ENCODE assay signal across 17 mouse cellular contexts in genomic region chr1:42238408-42238807, GRCm38 (mm10).
DNase-seq lines count a peak whose midpoint lies in the region; ATAC-seq lines count a peak whose summit lies in the region.
"Had no signal": no experiment of that assay in that cellular context is flagged by ENCODE, and none has a peak within 500 bp of the region (broad histone marks: within the 10 kb centered on the region; RNA-seq: fewer than 3 reads in every experiment).

No protein-coding gene starts in this region.

- 78% methylated on average over 3 of the region's 3 CpGs for WGBS in intestine, embryonic 14.5 days
- 87% methylated on average over 3 of the region's 3 CpGs for WGBS in intestine, embryonic 16.5 days

- no peaks in the 10 kb centered on the region for H3K9me3 ChIP-seq in intestine, embryonic 14.5 days (ENCODE audit: control insufficient read depth, low read length)
- no peaks in the 10 kb centered on the region for H3K9me3 ChIP-seq in intestine, embryonic 16.5 days (ENCODE audit: control insufficient read depth, low read length)
- H3K9me3 ChIP-seq: heart, embryonic 13.5 days; limb, embryonic 13.5 days had no signal

- H3K9ac ChIP-seq in intestine, embryonic 14.5 days (ENCODE audit: low read length): no peak overlapping the region
- no peak overlapping the region for H3K9ac ChIP-seq in intestine, embryonic 16.5 days (ENCODE audit: low read depth, low read length)
- H3K9ac ChIP-seq: heart, embryonic 13.5 days; limb, embryonic 13.5 days had no signal

- no peaks in the 10 kb centered on the region for H3K36me3 ChIP-seq in intestine, embryonic 14.5 days (ENCODE audit: control insufficient read depth, insufficient read depth, low read length)
- no peaks in the 10 kb centered on the region for H3K36me3 ChIP-seq in intestine, embryonic 16.5 days (ENCODE audit: control insufficient read depth, insufficient read depth, low read length)
- H3K36me3 ChIP-seq: heart, embryonic 13.5 days; limb, embryonic 13.5 days had no signal

- H3K4me2 ChIP-seq in intestine, embryonic 14.5 days (ENCODE audit: low read length): no peak overlapping the region
- no peak overlapping the region for H3K4me2 ChIP-seq in intestine, embryonic 16.5 days (ENCODE audit: low read depth, low read length)
- H3K4me2 ChIP-seq: heart, embryonic 13.5 days; limb, embryonic 13.5 days had no signal

- peak; percentile 57 for DNase-seq in embryo, embryonic 10 days (ENCODE audit: low spot score)
- DNase-seq in embryo, embryonic 9.5 days (ENCODE audit: extremely low spot score): no peak
- peak; percentile 6 for DNase-seq in intestine, embryonic 14.5 days (ENCODE audit: low spot score)
- peak; percentile 1 for DNase-seq in 416B (ENCODE audit: low read depth)
- DNase-seq in ZHBTc4 (ENCODE audit: low read depth, low spot score): peak; percentile 31
- DNase-seq in thymus, postnatal 36 days: no peak
- no peak for DNase-seq in left cerebral cortex, adult 8-10 months (ENCODE audit: low spot score in 2 of 2)
- DNase-seq: cerebellum, adult 18-20 months; kidney, adult 11 months; layer of hippocampus, adult 9-11 months; lung, postnatal 36 days; spleen, adult 18-20 months; thymus, adult 18-20 months had no signal

- no peak for ATAC-seq in intestine, embryonic 14.5 days (replicated peaks; ENCODE audit: low FRiP score, low TSS enrichment, low read depth)
- ATAC-seq in intestine, embryonic 16.5 days: no peak

- peaks cover 10% of the 10 kb centered on the region for H3K4me1 ChIP-seq in intestine, embryonic 14.5 days (replicated peaks; ENCODE audit: control insufficient read depth, insufficient read depth, low read length)
- peaks cover 8% of the 10 kb centered on the region; the same call in 1 of the 2 replicates for H3K4me1 ChIP-seq in intestine, embryonic 16.5 days (ENCODE audit: control insufficient read depth, insufficient read depth, low read length)
- H3K4me1 ChIP-seq: heart, embryonic 13.5 days had no signal

- no peaks in the 10 kb centered on the region for H3K27me3 ChIP-seq in intestine, embryonic 14.5 days (replicated peaks; ENCODE audit: control insufficient read depth, insufficient read depth, low read length)
- no peaks in the 10 kb centered on the region for H3K27me3 ChIP-seq in intestine, embryonic 16.5 days (replicated peaks; ENCODE audit: control insufficient read depth, insufficient read depth, low read length)
- H3K27me3 ChIP-seq: CH12.LX; heart, embryonic 13.5 days had no signal

- no peak overlapping the region for H3K4me3 ChIP-seq in intestine, embryonic 14.5 days (ENCODE audit: low read depth, low read length)
- no peak overlapping the region for H3K4me3 ChIP-seq in intestine, embryonic 16.5 days (ENCODE audit: low read length)
- H3K4me3 ChIP-seq: heart, embryonic 13.5 days; limb, embryonic 13.5 days had no signal

- H3K27ac ChIP-seq in intestine, embryonic 14.5 days (ENCODE audit: low read depth): no peak overlapping the region
- H3K27ac ChIP-seq in intestine, embryonic 16.5 days (ENCODE audit: low read length): no peak overlapping the region
- H3K27ac ChIP-seq: heart, embryonic 13.5 days; limb, embryonic 13.5 days had no signal

Comparison
In these comparisons a context has a peak if more than half of its experiments do, and no peak if none do; other contexts are left out.
1. DNase-seq: peak in embryo, embryonic 10 days (single experiment), intestine, embryonic 14.5 days (single experiment), 416B (single experiment) and ZHBTc4 (single experiment); none in embryo, embryonic 9.5 days (single experiment), thymus, postnatal 36 days (0 of 2) and left cerebral cortex, adult 8-10 months (0 of 2).